9 mouse cellular contexts compared by ENCODE assay signal in the genomic region with DNA sequence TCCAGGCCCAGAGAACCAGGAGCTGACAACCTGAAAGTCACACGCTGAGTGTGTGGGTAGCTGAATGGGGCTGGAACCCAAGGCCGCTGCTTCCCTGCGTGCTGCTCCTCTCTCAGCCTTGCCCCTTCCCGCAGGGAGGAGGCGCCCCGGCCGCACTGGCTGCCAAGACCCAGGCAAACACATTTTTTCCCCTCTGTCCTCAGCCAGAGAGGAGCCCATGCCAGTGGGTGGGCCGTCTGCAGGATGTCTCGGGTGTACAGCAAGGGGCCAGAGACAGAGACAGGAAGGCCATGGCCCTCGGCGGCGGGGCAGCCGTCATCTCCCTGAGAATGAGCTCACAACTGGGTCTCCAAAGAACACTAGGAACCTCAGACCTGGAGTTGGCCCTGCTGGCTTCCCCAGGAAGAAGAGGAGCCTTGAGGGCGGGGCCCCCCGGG. TPM values are rescaled to one million over a fixed set of nuclear protein-coding genes. Genes with fewer than 3 reads are reported as not detected.
A peak's percentile ranks its signal among the peaks of the same experiment; 100 is the strongest.
DNase-seq lines count a peak whose midpoint lies in the region; ATAC-seq and TF ChIP-seq lines count a peak whose summit lies in the region.
"Had no signal": no experiment of that assay in that cellular context is flagged by ENCODE, and none has a peak within 500 bp of the region (broad histone marks: within the 10 kb centered on the region; RNA-seq: fewer than 3 reads in every experiment).

No protein-coding gene starts in this region.

- H3K9me3 ChIP-seq in liver, embryonic 11.5 days (ENCODE audit: control insufficient read depth, low read length) = no peaks in the 10 kb centered on the region
- no peaks in the 10 kb centered on the region for H3K9me3 ChIP-seq in kidney, embryonic 16.5 days (ENCODE audit: low read length)
- H3K9me3 ChIP-seq in midbrain, embryonic 11.5 days (ENCODE audit: control insufficient read depth, low read length) = no peaks in the 10 kb centered on the region

- intact Hi-C loops in heart, adult 2 months (cut with DNase I) = no loop called here
- intact Hi-C loops in left cerebral cortex, postnatal 14 days (cut with DNase I) = no loop called here

- TF ChIP-seq EP300 in heart, adult 2 months (IDR thresholded peaks at IDR 0.05; ENCODE audit: insufficient read depth, low read depth, low read length) = 0 out of 2 replicates have a peak, but pooled peaks have one; percentile 20

- H3K79me2 ChIP-seq in heart, adult 2 months (replicated peaks; ENCODE audit: control insufficient read depth, insufficient read depth, low read length) = no peaks in the 10 kb centered on the region

- TF ChIP-seq POLR2A in heart, adult 2 months (IDR thresholded peaks at IDR 0.05; ENCODE audit: insufficient read depth, low read depth, low read length) = no peak

- peak overlapping the region; percentile 30; the same call in 1 of the 2 replicates for H3K9ac ChIP-seq in liver, embryonic 11.5 days (ENCODE audit: low read depth, low read length)
- H3K9ac ChIP-seq in heart, adult 2 months (ENCODE audit: low read depth, low read length) = 0 out of 2 replicates have a peak overlapping the region, but pooled peaks have one; percentile 24
- H3K9ac ChIP-seq in kidney, embryonic 16.5 days (replicated peaks; ENCODE audit: low read length) = peak overlapping the region; percentile 10; the same call in 1 of the 2 replicates
- no peak overlapping the region for H3K9ac ChIP-seq in midbrain, embryonic 11.5 days (ENCODE audit: low read length)

- peaks cover 31% of the 10 kb centered on the region for H3K4me1 ChIP-seq in liver, embryonic 11.5 days (replicated peaks; ENCODE audit: control insufficient read depth, insufficient read depth, low read length)
- H3K4me1 ChIP-seq in heart, adult 2 months (ENCODE audit: control insufficient read depth, insufficient read depth, low read length) = peaks cover 13% of the 10 kb centered on the region
- peaks cover 41% of the 10 kb centered on the region for H3K4me1 ChIP-seq in kidney, embryonic 16.5 days (ENCODE audit: insufficient read depth, low read length)
- H3K4me1 ChIP-seq in midbrain, embryonic 11.5 days (ENCODE audit: control insufficient read depth, insufficient read depth, low read length) = peaks cover 5% of the 10 kb centered on the region; the same call in 1 of the 2 replicates

- H3K4me3 ChIP-seq in liver, embryonic 11.5 days (ENCODE audit: low read depth, low read length) = no peak overlapping the region
- no peak overlapping the region; the same call in 1 of the 2 replicates for H3K4me3 ChIP-seq in heart, adult 2 months
- no peak overlapping the region for H3K4me3 ChIP-seq in kidney, embryonic 16.5 days (ENCODE audit: low read length)
- H3K4me3 ChIP-seq in midbrain, embryonic 11.5 days (ENCODE audit: low read depth, low read length) = no peak overlapping the region
- H3K4me3 ChIP-seq: myocyte had no signal

- no peaks in the 10 kb centered on the region for H3K36me3 ChIP-seq in liver, embryonic 11.5 days (ENCODE audit: control insufficient read depth, insufficient read depth, low read length)
- H3K36me3 ChIP-seq in heart, adult 2 months (ENCODE audit: control insufficient read depth, insufficient read depth, low read length) = no peaks in the 10 kb centered on the region
- H3K36me3 ChIP-seq in kidney, embryonic 16.5 days (ENCODE audit: insufficient read depth, low read length) = no peaks in the 10 kb centered on the region
- H3K36me3 ChIP-seq in midbrain, embryonic 11.5 days (ENCODE audit: control insufficient read depth, insufficient read depth, low read length) = no peaks in the 10 kb centered on the region

- no peak for ATAC-seq in liver, embryonic 11.5 days (replicated peaks; ENCODE audit: low FRiP score)
- 0 out of 2 replicates have a peak, but pooled peaks have one; percentile 8 for ATAC-seq in kidney, embryonic 16.5 days (ENCODE audit: low FRiP score, low TSS enrichment)
- no peak for ATAC-seq in midbrain, embryonic 11.5 days (ENCODE audit: low FRiP score)
- ATAC-seq in monocyte, adult 5-6 weeks (replicated peaks; ENCODE audit: insufficient number of reproducible peaks, low FRiP score, low TSS enrichment, poor library complexity, severe bottlenecking) = no peak

- H3K4me2 ChIP-seq in liver, embryonic 11.5 days = peak overlapping the region; percentile 3; the same call in 1 of the 2 replicates
- H3K4me2 ChIP-seq in kidney, embryonic 16.5 days (replicated peaks; ENCODE audit: low read depth, low read length) = peak overlapping the region; percentile 11; the same call in 1 of the 2 replicates
- H3K4me2 ChIP-seq in midbrain, embryonic 11.5 days = no peak overlapping the region

- 33% methylated on average over 15 of the region's 15 CpGs for WGBS in liver, embryonic 11.5 days
- 21% methylated on average over 15 of the region's 15 CpGs for WGBS in heart, adult 2 months
- WGBS in kidney, embryonic 16.5 days = 29% methylated on average over 15 of the region's 15 CpGs
- WGBS in midbrain, embryonic 11.5 days = 29% methylated on average over 15 of the region's 15 CpGs

- TF ChIP-seq CTCF in heart, adult 2 months (IDR thresholded peaks at IDR 0.05) = peak; percentile 36

- no peaks in the 10 kb centered on the region for H3K27me3 ChIP-seq in liver, embryonic 11.5 days (replicated peaks; ENCODE audit: control insufficient read depth, insufficient read depth, low read length)
- H3K27me3 ChIP-seq in heart, adult 2 months (ENCODE audit: control insufficient read depth, insufficient read depth, low read length) = no peaks in the 10 kb centered on the region
- H3K27me3 ChIP-seq in kidney, embryonic 16.5 days (ENCODE audit: insufficient read depth, low read length) = no peaks in the 10 kb centered on the region; the same call in 1 of the 2 replicates
- peaks cover 9% of the 10 kb centered on the region for H3K27me3 ChIP-seq in midbrain, embryonic 11.5 days (ENCODE audit: control insufficient read depth, insufficient read depth, low read length)

- DNase-seq in liver, embryonic 11.5 days (ENCODE audit: low spot score) = no peak
- DNase-seq in liver = no peak
- DNase-seq in heart, adult 2 months = peak; percentile 71 to 81
- DNase-seq in ovary, postnatal 14 days (ENCODE audit: low spot score) = peak; percentile 42
- no peak for DNase-seq in midbrain, embryonic 11.5 days (ENCODE audit: low spot score, missing footprints)
- DNase-seq in left cerebral cortex, postnatal 14 days (ENCODE audit: low spot score in 2 of 2) = no peak

- no peak overlapping the region for H3K27ac ChIP-seq in liver, embryonic 11.5 days (ENCODE audit: low read depth, low read length)
- H3K27ac ChIP-seq in heart, adult 2 months = peak overlapping the region; percentile 66
- peak overlapping the region; percentile 72 for H3K27ac ChIP-seq in kidney, embryonic 16.5 days (ENCODE audit: low read length)
- H3K27ac ChIP-seq in midbrain, embryonic 11.5 days (ENCODE audit: low read depth, low read length) = no peak overlapping the region

RNA-seq across cellular contexts. Expression of a gene that starts 4.9 kb away (rescaled TPM):
- polyA plus RNA-seq in liver, embryonic 11.5 days (2014; fragmentation: Nextera tagmentation; extraction: Ambion mirVana) = 3.1 and 3.5 TPM in 2 replicates
- total RNA-seq in heart, adult 2 months (2021) = 10 to 100 TPM in 1 of 2 experiments, 1 to 10 TPM in 1; 9.3 to 13.7 TPM
- polyA plus RNA-seq in heart, adult 2 months (2012; rRNA removed) = 3.4 and 4.3 TPM in 2 replicates
- polyA plus RNA-seq in kidney, embryonic 16.5 days (2015; fragmentation: Nextera tagmentation; extraction: Ambion mirVana) = 3.7 and 4.0 TPM in 2 replicates
- polyA plus RNA-seq in midbrain, embryonic 11.5 days (2014; fragmentation: Nextera tagmentation; extraction: Ambion mirVana) = 1.0 and 2.3 TPM in 2 replicates
- total RNA-seq in left cerebral cortex, postnatal 14 days (2021) = 1 to 10 TPM; 1.4 to 2.6 TPM
- 9.8 to 14.5 TPM (median 10.4 TPM) in 3 replicates for total RNA-seq in monocyte, adult 5-6 weeks (2017)

RNA-seq across cellular contexts. Expression of a gene that starts 23.2 kb away (rescaled TPM):
- 27.7 and 28.1 TPM in 2 replicates for polyA plus RNA-seq in liver, embryonic 11.5 days (2014; fragmentation: Nextera tagmentation; extraction: Ambion mirVana)
- total RNA-seq in heart, adult 2 months (2021) = 10 to 100 TPM; 10.7 to 11.0 TPM
- polyA plus RNA-seq in heart, adult 2 months (2012; rRNA removed) = 11.7 and 14.0 TPM in 2 replicates
- 18.3 and 21.1 TPM in 2 replicates for polyA plus RNA-seq in kidney, embryonic 16.5 days (2015; fragmentation: Nextera tagmentation; extraction: Ambion mirVana)
- 18.4 and 20.6 TPM in 2 replicates for polyA plus RNA-seq in midbrain, embryonic 11.5 days (2014; fragmentation: Nextera tagmentation; extraction: Ambion mirVana)
- total RNA-seq in left cerebral cortex, postnatal 14 days (2021) = 10 to 100 TPM; 21.5 to 23.0 TPM
- total RNA-seq in monocyte, adult 5-6 weeks (2017) = 1.1 to 5.4 TPM (median 3.4 TPM) in 3 replicates

RNA-seq across cellular contexts. Expression of a gene that starts 52.0 kb away (rescaled TPM):
- polyA plus RNA-seq in liver, embryonic 11.5 days (2014; fragmentation: Nextera tagmentation; extraction: Ambion mirVana) = 36.4 and 38.8 TPM in 2 replicates
- 10 to 100 TPM; 38.7 to 42.9 TPM for total RNA-seq in heart, adult 2 months (2021)
- polyA plus RNA-seq in heart, adult 2 months (2012; rRNA removed) = 83.1 and 84.2 TPM in 2 replicates
- polyA plus RNA-seq in kidney, embryonic 16.5 days (2015; fragmentation: Nextera tagmentation; extraction: Ambion mirVana) = 75.0 and 80.5 TPM in 2 replicates
- polyA plus RNA-seq in midbrain, embryonic 11.5 days (2014; fragmentation: Nextera tagmentation; extraction: Ambion mirVana) = 25.5 and 33.8 TPM in 2 replicates
- 10 to 100 TPM; 56.2 to 56.8 TPM for total RNA-seq in left cerebral cortex, postnatal 14 days (2021)
- total RNA-seq in monocyte, adult 5-6 weeks (2017) = 10.6 to 25.9 TPM (median 19.9 TPM) in 3 replicates

Comparison
In these comparisons a context has a peak if more than half of its experiments do, and no peak if none do; other contexts are left out.
1. DNase-seq: peak in heart, adult 2 months (2 of 2) and ovary, postnatal 14 days (single experiment); none in liver, embryonic 11.5 days (single experiment), liver (single experiment), midbrain, embryonic 11.5 days (single experiment) and left cerebral cortex, postnatal 14 days (0 of 2).
2. H3K27ac ChIP-seq: peak in heart, adult 2 months (single experiment) and kidney, embryonic 16.5 days (single experiment); none in liver, embryonic 11.5 days (single experiment) and midbrain, embryonic 11.5 days (single experiment).